Mouse (Mus musculus) lung, adult 2 months (tissue): ENCODE data around the gene Sst. TPM values are rescaled to one million over a fixed set of nuclear protein-coding genes. Genes with fewer than 3 reads are reported as not detected.

Experiments
- DNase-seq: peaks from one replicate; pipeline ENCODE4 v3.0.0; 2022
- H3K4me1 ChIP-seq: fragments of 200-500 bp; 2 replicates; pipeline ENCODE4 v1.6.1; 2011; ENCODE audit warnings: low read length; ENCODE audit not compliant: control insufficient read depth, insufficient read depth
- H3K4me3 ChIP-seq: fragments of 200-500 bp; replicated peaks from 2 replicates; pipeline ENCODE3; 2011; ENCODE audit warnings: low read depth, mild to moderate bottlenecking, control low read depth, low read length; ENCODE audit errors: extremely low read depth
- CTCF ChIP-seq: fragments of 200-500 bp; IDR thresholded peaks from 2 replicates; pipeline ENCODE4 v1.5.1; 2011; ENCODE audit warnings: mild to moderate bottlenecking, low read length, control low read depth; ENCODE audit not compliant: insufficient read depth
- POLR2A ChIP-seq: fragments of 200-500 bp; IDR thresholded peaks from 2 replicates; pipeline ENCODE4 v1.6.1; 2011; ENCODE audit warnings: low read depth, mild to moderate bottlenecking, control low read depth, low read length, borderline replicate concordance; ENCODE audit errors: extremely low read depth
- WGBS: fragments of 180-500 bp; shearing (Covaris S2); methylation state at CpG from one replicate; pipeline ENCODE4 v1.1.7; 2018; 5-methylcytosine and 5-hydroxymethylcytosine counted together
- polyA plus RNA-seq: library from polyadenylated mRNA; depleted of rRNA; stranded (reverse); fragments of >200 nt; gene quantifications from 2 replicates; pipeline ENCODE4 v1.2.3, GENCODE M21; 2012; rRNA removed

Sst gene
- polyA plus RNA-seq: 0.18 TPM in 1 of 2 replicates, not detected in the other

GRCm38 (mm10) chr16:23890636-23891035, at the start of gene Sst:
TSS of gene Sst (minus strand) at chr16:23890958.
- WGBS: 7% methylated on average over 26 of the region's 26 CpGs
- Histone ChIP-seq H3K4me1 (no peaks in the 10 kb centered on the region), H3K4me3 (no peak within 1 kb of the TSS)
- no peak for DNase-seq
- TF ChIP-seq POLR2A (no peak), CTCF (no peak)

GRCm38 (mm10) chr16:23934397-23934796, 43.6 kb upstream of the Sst start:
- no peak for DNase-seq
- 38% methylated on average over 2 of the region's 2 CpGs for WGBS
- Histone ChIP-seq H3K4me1 (no peaks in the 10 kb centered on the region), H3K4me3 (no peak overlapping the region)
- TF ChIP-seq CTCF (no peak), POLR2A (no peak)

- no peak for TF ChIP-seq POLR2A
- no peak for DNase-seq
- Histone ChIP-seq H3K4me1 (no peaks in the 10 kb centered on the region), H3K4me3 (no peak within 1 kb of the TSS)
- WGBS: 80% methylated on average over 11 of the region's 11 CpGs
These were observed 41.5 kb upstream of the Sst start, which contains the start of gene Rtp2 for GRCm38 (mm10) chr16:23932294-23932693. TSS of gene Rtp2 (minus strand) at chr16:23932394.

- WGBS: 64% methylated on average over 18 of the region's 18 CpGs
- DNase-seq: no peak
- H3K4me1 ChIP-seq: no peaks in the 10 kb centered on the region
- no peak overlapping the region for H3K4me3 ChIP-seq
- TF ChIP-seq POLR2A (no peak), CTCF (no peak)
These were observed 40.5 kb upstream of the Sst start for GRCm38 (mm10) chr16:23931275-23931674.

DNA sequence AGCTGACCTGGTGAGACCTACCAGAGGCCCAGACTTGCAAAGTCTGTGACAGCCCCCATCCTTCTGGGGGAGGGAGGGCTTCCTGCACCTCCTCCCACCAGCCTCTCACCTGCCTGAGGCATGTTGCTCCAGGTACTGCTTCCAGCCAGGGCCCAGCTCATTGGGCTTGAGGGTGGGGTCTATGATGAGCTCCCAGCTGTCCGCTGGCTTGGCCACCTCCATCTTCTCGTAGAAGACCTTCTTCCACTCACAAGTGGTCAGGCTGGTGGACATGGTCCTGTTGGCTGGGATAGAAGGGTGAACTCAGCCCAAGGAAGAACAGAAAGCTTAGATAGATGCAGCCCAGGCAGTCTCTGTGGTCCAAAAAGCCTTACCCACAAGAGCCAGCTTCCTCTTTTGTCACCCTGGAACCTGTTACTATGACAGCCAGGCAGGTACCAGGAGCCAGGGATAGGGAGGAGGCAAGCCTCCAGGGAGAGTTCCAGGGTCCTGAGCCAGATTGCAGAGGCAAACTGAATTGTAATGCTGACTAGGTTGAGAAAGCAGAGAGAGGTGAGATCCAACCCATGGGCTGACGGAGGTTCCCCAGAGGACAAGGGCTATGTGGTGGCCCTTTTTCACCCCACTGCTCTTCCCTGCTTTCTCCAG, 39.8 kb upstream of the Sst start:
- Histone ChIP-seq H3K4me3 (no peak overlapping the region), H3K4me1 (no peaks in the 10 kb centered on the region)
- TF ChIP-seq POLR2A: no peak
- TF ChIP-seq CTCF: no peak
- no peak for DNase-seq
- 79% methylated on average over 3 of the region's 3 CpGs for WGBS

DNA sequence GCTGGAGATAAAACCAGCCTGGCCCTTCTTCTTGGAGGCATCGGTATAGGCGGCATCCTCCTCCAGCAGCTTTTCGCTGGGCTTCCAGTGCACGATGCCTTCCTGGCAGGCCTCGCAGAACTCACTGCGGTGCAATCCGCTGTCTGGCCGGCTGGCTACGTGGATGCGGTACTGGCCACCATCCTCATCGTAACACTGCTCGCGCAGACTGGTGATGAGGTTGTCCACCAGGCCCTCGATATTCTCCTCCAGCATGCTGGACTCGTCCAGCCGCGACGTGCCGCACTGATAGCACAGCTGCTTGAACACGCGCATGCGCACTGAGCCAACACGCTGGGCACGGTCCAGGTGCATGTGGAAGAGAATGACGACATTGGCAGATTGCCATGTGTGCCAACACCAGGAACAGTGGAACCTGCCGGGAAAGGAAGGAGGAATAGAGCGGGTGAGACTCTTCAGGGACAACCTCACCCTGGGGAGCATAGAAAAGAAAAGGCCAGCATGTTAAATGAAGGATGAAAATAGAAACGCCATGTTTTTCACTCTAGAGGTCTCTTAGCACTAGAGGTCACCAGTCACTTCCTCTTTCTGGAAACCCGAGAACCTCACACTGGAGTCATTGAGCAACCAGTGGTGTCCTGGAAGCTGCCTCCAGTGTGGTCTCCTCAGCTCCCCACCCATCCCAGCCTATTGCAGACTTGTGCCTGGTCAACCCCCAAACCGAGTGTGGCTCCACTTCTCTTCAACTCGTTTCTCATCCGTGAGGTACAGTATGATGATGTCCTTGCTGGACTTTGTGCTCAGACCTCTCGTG, 36.8 kb upstream of the Sst start:
- no peak for DNase-seq
- Histone ChIP-seq H3K4me3 (no peak overlapping the region), H3K4me1 (no peaks in the 10 kb centered on the region)
- WGBS: 86% methylated on average over 33 of the region's 33 CpGs
- TF ChIP-seq POLR2A: no peak
- TF ChIP-seq CTCF: no peak

DNA sequence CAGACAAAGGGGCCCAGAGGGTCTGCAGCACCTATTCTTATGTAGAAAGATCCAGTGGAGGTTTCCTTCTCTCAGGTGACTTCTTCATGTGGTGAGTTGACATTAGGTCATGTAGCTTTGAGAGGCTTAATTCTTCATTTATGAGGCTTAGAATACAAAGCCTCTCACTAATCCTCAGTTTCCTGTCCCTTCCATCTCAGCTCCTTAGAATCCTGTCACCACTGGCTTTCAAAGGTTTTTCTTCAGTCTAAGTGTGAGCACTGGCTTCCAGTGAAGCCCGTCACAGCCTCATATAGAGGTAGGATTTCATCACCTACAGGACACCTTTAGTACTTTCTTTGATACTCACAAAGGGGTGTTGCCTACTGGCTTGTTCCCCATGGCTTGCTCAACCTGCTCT, 32.1 kb upstream of the Sst start:
- TF ChIP-seq POLR2A: no peak
- TF ChIP-seq CTCF: no peak
- DNase-seq: no peak
- 85% methylated on average over 1 of the region's 1 CpGs for WGBS
- H3K4me1 ChIP-seq: no peaks in the 10 kb centered on the region
- H3K4me3 ChIP-seq: no peak overlapping the region

DNA sequence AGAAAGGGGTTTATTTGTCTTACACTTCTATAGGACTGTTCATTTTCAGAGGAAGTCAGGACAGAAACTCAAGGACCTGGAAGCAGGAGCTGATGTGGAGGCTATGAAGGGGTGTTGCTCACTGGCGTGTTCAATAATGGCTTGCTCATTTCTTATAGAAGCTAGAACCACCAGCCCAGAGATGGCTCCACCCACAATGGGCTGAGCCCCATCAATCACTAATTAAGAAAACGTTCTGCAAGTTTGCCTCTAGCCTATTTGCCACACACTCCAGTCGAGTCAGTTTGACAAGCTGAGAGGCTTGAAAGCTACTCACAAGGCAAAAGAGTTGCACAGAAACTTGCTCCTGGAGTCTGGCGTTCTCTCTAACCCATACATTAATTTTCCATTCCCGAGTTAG, 30.9 kb upstream of the Sst start:
- 57% methylated on average over 5 of the region's 5 CpGs for WGBS
- no peak for DNase-seq
- no peak for TF ChIP-seq CTCF
- TF ChIP-seq POLR2A: no peak
- Histone ChIP-seq H3K4me3 (no peak overlapping the region), H3K4me1 (no peaks in the 10 kb centered on the region)

GRCm38 (mm10) chr16:23919418-23919817, 28.7 kb upstream of the Sst start:
- WGBS: 82% methylated on average over 2 of the region's 2 CpGs
- TF ChIP-seq CTCF (no peak), POLR2A (no peak)
- no peak for DNase-seq
- Histone ChIP-seq H3K4me3 (no peak overlapping the region), H3K4me1 (no peaks in the 10 kb centered on the region)

DNA sequence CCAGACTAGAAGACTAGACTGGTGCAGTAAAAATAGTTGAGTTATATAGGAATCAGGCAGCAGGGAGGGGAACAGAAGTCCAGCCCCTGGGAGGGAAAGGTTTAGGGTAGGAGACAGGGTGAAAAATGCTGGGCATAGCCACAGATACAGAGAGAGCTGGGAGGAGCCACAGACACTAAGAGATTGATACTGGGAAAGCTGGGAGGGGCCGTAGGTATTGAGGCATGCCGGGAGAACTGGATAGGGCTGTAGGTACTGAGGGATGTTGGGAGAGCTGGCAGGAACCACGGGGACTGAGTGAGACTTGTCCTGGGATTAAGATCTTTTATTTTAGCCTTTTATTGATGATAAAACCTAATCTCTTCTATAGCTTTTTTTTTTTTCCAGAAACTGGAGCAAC, 22.6 kb upstream of the Sst start:
- no peak for TF ChIP-seq POLR2A
- no peak for TF ChIP-seq CTCF
- no peak for DNase-seq
- WGBS: 38% methylated on average over 3 of the region's 3 CpGs
- H3K4me1 ChIP-seq: no peaks in the 10 kb centered on the region
- H3K4me3 ChIP-seq: no peak overlapping the region
